Mouse (Mus musculus): ENCODE data around the gene Alpk1.

The Alpk1 gene

GRCm38 (mm10) chr3:127743614-127744365 is 36.5 kb downstream of the Alpk1 start:
- DNase-seq (ENCODE audit: low read depth): no peak

- DNase-seq (ENCODE audit: low read depth): no peak
Observed at GRCm38 (mm10) chr3:127741473-127741872, 38.9 kb downstream of the Alpk1 start.

GRCm38 (mm10) chr3:127737876-127738275 is 42.5 kb downstream of the Alpk1 start:
- no peak for DNase-seq (ENCODE audit: low read depth)

GRCm38 (mm10) chr3:127735395-127735794 is 44.9 kb downstream of the Alpk1 start:
- DNase-seq (ENCODE audit: low read depth): no peak

- DNase-seq (ENCODE audit: low read depth): no peak
Observed at GRCm38 (mm10) chr3:127729513-127730137, 50.7 kb downstream of the Alpk1 start.

- DNase-seq (ENCODE audit: low read depth): no peak
Observed at GRCm38 (mm10) chr3:127728851-127729512, 51.3 kb downstream of the Alpk1 start.

- no peak for DNase-seq (ENCODE audit: low read depth)
Observed at GRCm38 (mm10) chr3:127728046-127728445, 52.3 kb downstream of the Alpk1 start.

GRCm38 (mm10) chr3:127720948-127721347 is 59.4 kb downstream of the Alpk1 start:
- DNase-seq (ENCODE audit: low read depth): no peak

- DNase-seq (ENCODE audit: low read depth): no peak
Observed at GRCm38 (mm10) chr3:127720050-127720449, 60.3 kb downstream of the Alpk1 start.

GRCm38 (mm10) chr3:127719601-127720000 is 60.7 kb downstream of the Alpk1 start:
- DNase-seq (ENCODE audit: low read depth): no peak

GRCm38 (mm10) chr3:127716759-127717158 is 63.6 kb downstream of the Alpk1 start:
- DNase-seq (ENCODE audit: low read depth): no peak

GRCm38 (mm10) chr3:127713112-127713511 is 67.2 kb downstream of the Alpk1 start:
- DNase-seq (ENCODE audit: low read depth): no peak

GRCm38 (mm10) chr3:127711536-127711935 is 68.8 kb downstream of the Alpk1 start:
- DNase-seq (ENCODE audit: low read depth): no peak

GRCm38 (mm10) chr3:127707089-127707485 is 73.2 kb downstream of the Alpk1 start:
- DNase-seq (ENCODE audit: low read depth): no peak

- no peak for DNase-seq (ENCODE audit: low read depth)
Observed at GRCm38 (mm10) chr3:127706445-127707088, 73.8 kb downstream of the Alpk1 start.

- peak; percentile 35 for DNase-seq (ENCODE audit: low read depth)
Observed at GRCm38 (mm10) chr3:127705515-127706444, 74.5 kb downstream of the Alpk1 start.

- DNase-seq (ENCODE audit: low read depth): no peak
Observed at GRCm38 (mm10) chr3:127705139-127705514, 75.2 kb downstream of the Alpk1 start.

- DNase-seq (ENCODE audit: low read depth): no peak
Observed at GRCm38 (mm10) chr3:127701196-127701825, 79.0 kb downstream of the Alpk1 start.

- peak; percentile 10 for DNase-seq (ENCODE audit: low read depth)
Observed at GRCm38 (mm10) chr3:127698636-127699035, 81.7 kb downstream of the Alpk1 start.

GRCm38 (mm10) chr3:127696541-127696940 is 83.8 kb downstream of the Alpk1 start:
- DNase-seq (ENCODE audit: low read depth): no peak

All from naive thymus-derived CD4-positive, alpha-beta T cell, adult 2 months (primary cell).